Mouse (Mus musculus) T-helper 17 cell (primary cell): ENCODE data around the gene Gga1.

Experiments
- in situ Hi-C, 2 experiments: fragments of 300-600 bp; cut with MboI, MseI; formaldehyde crosslinking; loops; 1 replicate in 1 of 2; 2 replicates in 1 of 2; pipeline ENCODE4 v1.15.1; 2025; ENCODE audit warnings: high pct_unique_total_duplicates in 2 of 2

Gene Gga1

GRCm38 (mm10) chr15:78934784-78935320, 57.9 kb downstream of the Gga1 start, which contains the start of gene Nol12:
Nol12 (plus strand) TSS chr15:78934933.
- in situ Hi-C loops: loop anchor here in 1 of 2 experiments (25.0 kb wide), 1 partner anchor 973 kb away; the partner anchor contains the start of genes Eif3d and Foxred2

GRCm38 (mm10) chr15:78936403-78936802, 59.4 kb downstream of the Gga1 start:
- in situ Hi-C loops: loop anchor here in 1 of 2 experiments (25.0 kb wide), 1 partner anchor 974 kb away; the partner anchor contains the start of genes Eif3d and Foxred2

GRCm38 (mm10) chr15:78937311-78937710, 60.3 kb downstream of the Gga1 start:
- in situ Hi-C loops: loop anchor here in 1 of 2 experiments (25.0 kb wide), 1 partner anchor 975 kb away; the partner anchor contains the start of genes Eif3d and Foxred2

GRCm38 (mm10) chr15:78937963-78938362, 61.0 kb downstream of the Gga1 start:
- in situ Hi-C loops: loop anchor here in 1 of 2 experiments (25.0 kb wide), 1 partner anchor 976 kb away; the partner anchor contains the start of genes Eif3d and Foxred2

GRCm38 (mm10) chr15:78940325-78940724, 63.3 kb downstream of the Gga1 start:
- in situ Hi-C loops: loop anchor here in 1 of 2 experiments (25.0 kb wide), 1 partner anchor 978 kb away; the partner anchor contains the start of genes Eif3d and Foxred2

- in situ Hi-C loops: loop anchor here in 1 of 2 experiments (25.0 kb wide), 1 partner anchor 980 kb away; the partner anchor contains the start of genes Eif3d and Foxred2
Observed at GRCm38 (mm10) chr15:78942663-78943062, 65.7 kb downstream of the Gga1 start.
